Mouse (Mus musculus) ES-E14 (cell line): ENCODE measurements around the gene Tmed9.

Experiments used
- CHD2 ChIP-seq: IDR thresholded peaks from 2 replicates; pipeline ENCODE4 v1.6.1; 2014; ENCODE audit warnings: mild to moderate bottlenecking, low read depth, low read length, inconsistent platforms
- ZC3H11A ChIP-seq: IDR thresholded peaks from 2 replicates; pipeline ENCODE4 v1.6.1; 2012; ENCODE audit warnings: low read depth, mild to moderate bottlenecking, inconsistent platforms, low read length, borderline replicate concordance
- ZNF384 ChIP-seq: IDR thresholded peaks from 2 replicates; pipeline ENCODE4 v1.6.1; 2012; ENCODE audit warnings: low read depth, low read length, inconsistent platforms

DNA sequence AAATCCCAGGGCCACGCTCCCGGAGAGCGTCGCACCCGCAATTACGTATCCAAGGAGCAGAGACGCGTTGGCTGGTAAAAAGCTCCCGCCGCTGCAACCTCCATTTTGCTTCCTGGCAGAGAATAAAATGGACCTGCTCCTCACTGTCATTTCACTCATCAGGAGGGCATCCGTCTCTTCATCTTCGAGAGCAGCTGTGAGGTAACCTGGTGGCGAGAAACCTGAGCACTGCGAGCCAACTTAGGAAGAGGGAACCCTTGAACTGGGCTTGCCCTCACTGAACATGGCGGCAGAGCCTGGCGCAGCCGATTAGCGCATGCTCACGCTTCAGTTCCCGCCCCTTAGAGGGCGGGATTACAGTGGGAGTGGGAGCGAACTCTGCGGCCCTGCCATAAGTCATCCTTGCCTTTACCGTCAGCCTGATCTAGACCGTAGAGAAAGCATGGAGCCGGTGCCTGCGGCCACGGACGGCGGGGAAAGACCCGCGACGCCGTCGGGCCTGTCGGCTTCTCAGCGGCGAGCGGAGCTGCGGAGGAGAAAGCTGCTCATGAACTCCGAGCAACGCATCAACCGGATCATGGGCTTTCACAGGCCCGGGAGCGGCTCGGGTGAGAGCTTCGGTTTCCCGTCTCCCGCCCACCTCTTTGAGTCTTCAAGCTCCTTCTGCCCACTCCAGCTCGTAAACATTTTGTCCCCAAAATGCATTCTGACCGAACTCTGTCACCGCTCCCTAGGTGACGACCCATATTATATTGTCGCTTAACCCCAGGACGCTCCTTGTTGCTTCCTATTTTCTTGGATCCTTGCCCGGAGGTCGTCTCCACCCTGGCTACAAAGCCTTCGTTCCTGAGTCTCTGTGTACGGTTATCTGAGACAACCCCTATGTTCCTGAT lies 49.4 kb downstream of the Tmed9 start, which contains the start of gene Caml:
- no peak for TF ChIP-seq CHD2
- no peak; the same call in 1 of the 2 replicates for TF ChIP-seq ZC3H11A
- no peak for TF ChIP-seq ZNF384
